Mouse (Mus musculus): ENCODE results near the gene Zfp444. TPM values are rescaled to one million over a fixed set of nuclear protein-coding genes. Genes with fewer than 3 reads are reported as not detected.

Gene Zfp444
- polyA plus RNA-seq, 1 experiment from 2014 or later: 69.8 TPM

- WGBS: 85% methylated on average over 3 of the region's 3 CpGs
- Histone ChIP-seq H3K27me3 (ENCODE audit: poor library complexity, severe bottlenecking) (no peaks in the 10 kb centered on the region), H3K36me3 (replicated peaks) (0 out of 2 replicates have a peak, but pooled peaks cover 3% of the 10 kb centered on the region), H3K4me3 (no peak overlapping the region), H3K4me1 (peaks cover 43% of the 10 kb centered on the region), H3K9me3 (0 out of 2 replicates have a peak, but pooled peaks cover 5% of the 10 kb centered on the region), H3K27ac (no peak overlapping the region)
- no peak for DNase-seq (ENCODE audit: extremely low spot score, low spot score)
These were observed 20.0 kb upstream of the Zfp444 start for GRCm38 (mm10) chr7:6152036-6152435.

- Histone ChIP-seq H3K27ac (no peak overlapping the region), H3K36me3 (replicated peaks) (no peaks in the 10 kb centered on the region), H3K4me3 (peak overlapping the region; percentile 87; the same call in 1 of the 2 replicates), H3K4me1 (peaks cover 40% of the 10 kb centered on the region), H3K27me3 (ENCODE audit: poor library complexity, severe bottlenecking) (no peaks in the 10 kb centered on the region), H3K9me3 (0 out of 2 replicates have a peak, but pooled peaks cover 5% of the 10 kb centered on the region)
- 90% methylated on average over 3 of the region's 3 CpGs for WGBS
- no peak for DNase-seq (ENCODE audit: extremely low spot score, low spot score)
These were observed 18.9 kb upstream of the Zfp444 start for GRCm38 (mm10) chr7:6153131-6153530.

- Histone ChIP-seq H3K27me3 (ENCODE audit: poor library complexity, severe bottlenecking) (no peaks in the 10 kb centered on the region), H3K36me3 (replicated peaks) (no peaks in the 10 kb centered on the region), H3K4me1 (peaks cover 30% of the 10 kb centered on the region), H3K4me3 (peak overlapping the region; percentile 87), H3K27ac (no peak overlapping the region; the same call in 1 of the 2 replicates), H3K9me3 (0 out of 2 replicates have a peak, but pooled peaks cover 5% of the 10 kb centered on the region)
- DNase-seq (ENCODE audit: extremely low spot score, low spot score): no peak
- 91% methylated on average over 5 of the region's 5 CpGs for WGBS
These were observed 17.9 kb upstream of the Zfp444 start for GRCm38 (mm10) chr7:6154164-6154563.

- WGBS: under 1% methylated on average over 78 of the region's 85 CpGs
- H3K27me3 ChIP-seq (ENCODE audit: poor library complexity, severe bottlenecking): no peaks in the 10 kb centered on the region
- peak; percentile 80 for DNase-seq (ENCODE audit: extremely low spot score, low spot score)
- H3K4me3 ChIP-seq: peak overlapping the region; percentile 87
- peak overlapping the region; percentile 95 for H3K27ac ChIP-seq
- no peaks in the 10 kb centered on the region for H3K36me3 ChIP-seq (replicated peaks)
- H3K4me1 ChIP-seq: peaks cover 28% of the 10 kb centered on the region
- 0 out of 2 replicates have a peak, but pooled peaks cover 5% of the 10 kb centered on the region for H3K9me3 ChIP-seq
These were observed 16.8 kb upstream of the Zfp444 start for GRCm38 (mm10) chr7:6155031-6155872.

- no peaks in the 10 kb centered on the region for H3K36me3 ChIP-seq (replicated peaks)
- under 1% methylated on average over 52 of the region's 54 CpGs for WGBS
- peak within 1 kb of the TSS; percentile 87 for H3K4me3 ChIP-seq
- no peaks in the 10 kb centered on the region for H3K27me3 ChIP-seq (ENCODE audit: poor library complexity, severe bottlenecking)
- 0 out of 2 replicates have a peak, but pooled peaks cover 5% of the 10 kb centered on the region for H3K9me3 ChIP-seq
- DNase-seq (ENCODE audit: extremely low spot score, low spot score): peak; percentile 92
- peak within 1 kb of the TSS; percentile 95 for H3K27ac ChIP-seq
- H3K4me1 ChIP-seq: peaks cover 28% of the 10 kb centered on the region
These were observed 16.1 kb upstream of the Zfp444 start, which contains the start of gene Zfp787 for GRCm38 (mm10) chr7:6155901-6156411. TSS of gene Zfp787 (minus strand) at chr7:6155997.

GRCm38 (mm10) chr7:6156901-6157472 lies 15.0 kb upstream of the Zfp444 start:
- WGBS: 79% methylated on average over 9 of the region's 9 CpGs
- H3K27ac ChIP-seq: peak overlapping the region; percentile 95
- DNase-seq (ENCODE audit: extremely low spot score, low spot score): no peak
- no peaks in the 10 kb centered on the region for H3K36me3 ChIP-seq (replicated peaks)
- H3K4me1 ChIP-seq: peaks cover 28% of the 10 kb centered on the region
- H3K9me3 ChIP-seq: 0 out of 2 replicates have a peak, but pooled peaks cover 5% of the 10 kb centered on the region
- peak overlapping the region; percentile 87 for H3K4me3 ChIP-seq
- no peaks in the 10 kb centered on the region for H3K27me3 ChIP-seq (ENCODE audit: poor library complexity, severe bottlenecking)

- WGBS: 95% methylated on average over 1 of the region's 1 CpGs
- H3K4me1 ChIP-seq: peaks cover 28% of the 10 kb centered on the region
- no peak for DNase-seq (ENCODE audit: extremely low spot score, low spot score)
- H3K4me3 ChIP-seq: no peak overlapping the region
- H3K27ac ChIP-seq: no peak overlapping the region
- H3K36me3 ChIP-seq (replicated peaks): no peaks in the 10 kb centered on the region
- H3K9me3 ChIP-seq: 0 out of 2 replicates have a peak, but pooled peaks cover 5% of the 10 kb centered on the region
- no peaks in the 10 kb centered on the region for H3K27me3 ChIP-seq (ENCODE audit: poor library complexity, severe bottlenecking)
These were observed 14.5 kb upstream of the Zfp444 start for GRCm38 (mm10) chr7:6157479-6157878.

GRCm38 (mm10) chr7:6159604-6160003 lies 12.4 kb upstream of the Zfp444 start:
- Histone ChIP-seq H3K4me1 (peaks cover 11% of the 10 kb centered on the region), H3K9me3 (no peaks in the 10 kb centered on the region), H3K4me3 (no peak overlapping the region), H3K27me3 (ENCODE audit: poor library complexity, severe bottlenecking) (no peaks in the 10 kb centered on the region), H3K27ac (no peak overlapping the region), H3K36me3 (replicated peaks) (no peaks in the 10 kb centered on the region)
- 87% methylated on average over 3 of the region's 3 CpGs for WGBS
- no peak for DNase-seq (ENCODE audit: extremely low spot score, low spot score)

GRCm38 (mm10) chr7:6161541-6161940 lies 10.5 kb upstream of the Zfp444 start:
- H3K27me3 ChIP-seq (ENCODE audit: poor library complexity, severe bottlenecking): no peaks in the 10 kb centered on the region
- no peak overlapping the region for H3K4me3 ChIP-seq
- DNase-seq (ENCODE audit: extremely low spot score, low spot score): no peak
- WGBS: 59% methylated on average over 3 of the region's 3 CpGs
- no peaks in the 10 kb centered on the region for H3K36me3 ChIP-seq (replicated peaks)
- no peaks in the 10 kb centered on the region for H3K9me3 ChIP-seq
- H3K4me1 ChIP-seq: peaks cover 4% of the 10 kb centered on the region
- no peak overlapping the region for H3K27ac ChIP-seq

- no peaks in the 10 kb centered on the region for H3K9me3 ChIP-seq
- 82% methylated on average over 4 of the region's 4 CpGs for WGBS
- no peak overlapping the region for H3K27ac ChIP-seq
- no peaks in the 10 kb centered on the region for H3K4me1 ChIP-seq
- no peaks in the 10 kb centered on the region for H3K36me3 ChIP-seq (replicated peaks)
- no peak overlapping the region for H3K4me3 ChIP-seq
- no peaks in the 10 kb centered on the region for H3K27me3 ChIP-seq (ENCODE audit: poor library complexity, severe bottlenecking)
- DNase-seq (ENCODE audit: extremely low spot score, low spot score): no peak
These were observed 9.9 kb upstream of the Zfp444 start for GRCm38 (mm10) chr7:6162172-6162571.

- no peak for DNase-seq (ENCODE audit: extremely low spot score, low spot score)
- 73% methylated on average over 5 of the region's 5 CpGs for WGBS
- H3K4me1 ChIP-seq: no peaks in the 10 kb centered on the region
These were observed 7.4 kb upstream of the Zfp444 start for GRCm38 (mm10) chr7:6164671-6165070.

GRCm38 (mm10) chr7:6169403-6169802 lies 2.6 kb upstream of the Zfp444 start:
- H3K9me3 ChIP-seq: no peaks in the 10 kb centered on the region
- H3K27me3 ChIP-seq (ENCODE audit: poor library complexity, severe bottlenecking): no peaks in the 10 kb centered on the region
- no peak overlapping the region for H3K27ac ChIP-seq
- peaks cover 14% of the 10 kb centered on the region for H3K4me1 ChIP-seq
- 0 out of 2 replicates have a peak, but pooled peaks cover 4% of the 10 kb centered on the region for H3K36me3 ChIP-seq (replicated peaks)
- H3K4me3 ChIP-seq: no peak overlapping the region
- no peak for DNase-seq (ENCODE audit: extremely low spot score, low spot score)
- WGBS: 75% methylated on average over 3 of the region's 3 CpGs

More at GRCm38 (mm10) chr7:6164671-6165070, 7.4 kb upstream of the Zfp444 start:
- no peaks in the 10 kb centered on the region for H3K36me3 ChIP-seq (replicated peaks)
- H3K27me3 ChIP-seq (ENCODE audit: poor library complexity, severe bottlenecking): no peaks in the 10 kb centered on the region
- no peaks in the 10 kb centered on the region for H3K9me3 ChIP-seq
- no peak overlapping the region for H3K27ac ChIP-seq
- H3K4me3 ChIP-seq: no peak overlapping the region
